10 mouse cellular contexts compared by ENCODE assay signal in genomic region chr1:135633884-135634283, GRCm38 (mm10).
"Had no signal": no experiment of that assay in that cellular context is flagged by ENCODE, and none has a peak within 500 bp of the region (broad histone marks: within the 10 kb centered on the region; RNA-seq: fewer than 3 reads in every experiment).

No protein-coding gene starts in this region.

- DNase-seq: kidney, adult 8-10 months; kidney, postnatal 25 days; lung, embryonic 14.5 days; right cerebral cortex, postnatal 25 days; thymus, adult 18-20 months; thymus, postnatal 25 days had no signal

- H3K9me3 ChIP-seq: limb, embryonic 15.5 days; liver, embryonic 12.5 days; midbrain, embryonic 10.5 days; midbrain, embryonic 15.5 days had no signal

- ATAC-seq: liver, embryonic 12.5 days; midbrain, embryonic 15.5 days had no signal

- H3K4me2 ChIP-seq: limb, embryonic 15.5 days; liver, embryonic 12.5 days; lung, embryonic 14.5 days; midbrain, embryonic 15.5 days had no signal

- H3K4me3 ChIP-seq: limb, embryonic 15.5 days; liver, embryonic 12.5 days; midbrain, embryonic 10.5 days; midbrain, embryonic 15.5 days had no signal

- H3K27ac ChIP-seq: limb, embryonic 15.5 days; liver, embryonic 12.5 days; midbrain, embryonic 10.5 days; midbrain, embryonic 15.5 days had no signal

- H3K9ac ChIP-seq: limb, embryonic 15.5 days; liver, embryonic 12.5 days; lung, embryonic 14.5 days; midbrain, embryonic 15.5 days had no signal

- H3K27me3 ChIP-seq: limb, embryonic 15.5 days; liver, embryonic 12.5 days; midbrain, embryonic 15.5 days had no signal

- H3K36me3 ChIP-seq: limb, embryonic 15.5 days; liver, embryonic 12.5 days; midbrain, embryonic 10.5 days; midbrain, embryonic 15.5 days had no signal
